Mouse (Mus musculus) intestine, postnatal 0 days (tissue): ENCODE measurements at regions not wholly inside any gene's neighbourhood (a gene's known extent, or its start where the extent isn't known, plus 50 kb on each side); places are given as distances from the start of the nearest gene placed in this dataset.
"Not testable (repeated sequence)": the region's sequence is repeated elsewhere in the genome, so short reads cannot be mapped to it uniquely, and the experiment has no call there.

ENCODE experiments used
- ATAC-seq: fragments of 200-750 bp; cut with Nextera tagmentation; 2 replicates; pipeline ENCODE4 v1.8.0; 2017; ENCODE audit warnings: mild to moderate bottlenecking, moderate TSS enrichment, moderate library complexity
- H3K27ac ChIP-seq: fragments of 300-500 bp; sonication (generic); 2 replicates; pipeline ENCODE4 v1.5.1; 2014; ENCODE audit warnings: mild to moderate bottlenecking, low read depth, low read length, moderate library complexity
- H3K27me3 ChIP-seq: fragments of 300-500 bp; sonication (generic); replicated peaks from 2 replicates; pipeline ENCODE4 v1.6.1; 2014; ENCODE audit warnings: low read length, mixed read lengths; ENCODE audit not compliant: control insufficient read depth, insufficient read depth
- H3K36me3 ChIP-seq: fragments of 300-500 bp; sonication (generic); 2 replicates; pipeline ENCODE4 v1.6.1; 2014; ENCODE audit warnings: mild to moderate bottlenecking, moderate library complexity; ENCODE audit not compliant: control insufficient read depth, insufficient read depth
- H3K4me1 ChIP-seq: fragments of 300-500 bp; sonication (generic); replicated peaks from 2 replicates; pipeline ENCODE4 v1.6.1; 2014; ENCODE audit warnings: antibody characterized with exemption, low read length, mixed read lengths; ENCODE audit not compliant: control insufficient read depth, insufficient read depth
- H3K4me2 ChIP-seq: fragments of 300-500 bp; sonication (generic); replicated peaks from 2 replicates; pipeline ENCODE4 v1.6.1; 2014; ENCODE audit warnings: low read depth, mild to moderate bottlenecking, moderate library complexity
- H3K4me3 ChIP-seq: fragments of 300-500 bp; sonication (generic); 2 replicates; pipeline ENCODE4 v1.5.1; 2014; ENCODE audit warnings: low read depth, low read length
- H3K9ac ChIP-seq: fragments of 300-500 bp; sonication (generic); 2 replicates; pipeline ENCODE4 v1.6.1; 2014; ENCODE audit warnings: mild to moderate bottlenecking, low read depth, low read length
- H3K9me3 ChIP-seq: fragments of 300-500 bp; sonication (generic); 2 replicates; pipeline ENCODE4 v1.6.1; 2016; ENCODE audit warnings: mixed run types; ENCODE audit not compliant: control insufficient read depth
- CTCF ChIP-seq: sonication (generic); IDR thresholded peaks from 2 replicates; pipeline ENCODE4 v1.5.1; 2016; ENCODE audit warnings: low read depth, mild to moderate bottlenecking, control low read depth, antibody characterized with exemption, moderate library complexity
- WGBS: fragments of 180-500 bp; shearing (Covaris S2); extraction: QIAGEN DNeasy Blood & Tissue Kit; methylation state at CpG from one replicate; pipeline ENCODE4 v1.1.7; 2014; 5-methylcytosine and 5-hydroxymethylcytosine counted together

- H3K9ac ChIP-seq = no peak overlapping the region
- H3K27ac ChIP-seq = no peak overlapping the region
- no peaks in the 10 kb centered on the region for H3K9me3 ChIP-seq
- H3K27me3 ChIP-seq = no peaks in the 10 kb centered on the region
- H3K36me3 ChIP-seq = no peaks in the 10 kb centered on the region
- H3K4me3 ChIP-seq = no peak overlapping the region
- no peak for ATAC-seq
- no peak for TF ChIP-seq CTCF
- no peak overlapping the region for H3K4me2 ChIP-seq
- no peaks in the 10 kb centered on the region for H3K4me1 ChIP-seq
- 61% methylated on average over 2 of the region's 2 CpGs for WGBS
These were observed 3490.3 kb downstream of the 9330182O14Rik start for GRCm38 (mm10) chr15:43624431-43624965.

GRCm38 (mm10) chr15:43625021-43625510 lies 3490.9 kb downstream of the 9330182O14Rik start:
- WGBS = 75% methylated on average over 4 of the region's 4 CpGs
- H3K4me1 ChIP-seq = no peaks in the 10 kb centered on the region
- no peaks in the 10 kb centered on the region for H3K9me3 ChIP-seq
- TF ChIP-seq CTCF = no peak
- H3K36me3 ChIP-seq = no peaks in the 10 kb centered on the region
- no peak overlapping the region for H3K27ac ChIP-seq
- no peak for ATAC-seq
- H3K27me3 ChIP-seq = no peaks in the 10 kb centered on the region
- H3K4me2 ChIP-seq = no peak overlapping the region
- H3K4me3 ChIP-seq = no peak overlapping the region
- no peak overlapping the region for H3K9ac ChIP-seq

- Histone ChIP-seq H3K27me3 (no peaks in the 10 kb centered on the region), H3K27ac (no peak overlapping the region), H3K4me3 (no peak overlapping the region), H3K9ac (no peak overlapping the region), H3K36me3 (no peaks in the 10 kb centered on the region), H3K4me1 (no peaks in the 10 kb centered on the region), H3K4me2 (no peak overlapping the region), H3K9me3 (no peaks in the 10 kb centered on the region)
- 83% methylated on average over 2 of the region's 2 CpGs for WGBS
- TF ChIP-seq CTCF = no peak
- no peak for ATAC-seq
These were observed 3516.8 kb downstream of the 9330182O14Rik start for GRCm38 (mm10) chr15:43650818-43651500.

GRCm38 (mm10) chr15:43663648-43664047 lies 3529.5 kb downstream of the 9330182O14Rik start:
- 50% methylated on average over 1 of the region's 1 CpGs for WGBS
- no peak for ATAC-seq
- no peak for TF ChIP-seq CTCF
- H3K27ac ChIP-seq = no peak overlapping the region
- no peaks in the 10 kb centered on the region for H3K36me3 ChIP-seq
- no peaks in the 10 kb centered on the region for H3K27me3 ChIP-seq
- no peak overlapping the region for H3K4me2 ChIP-seq
- H3K9ac ChIP-seq = no peak overlapping the region
- no peak overlapping the region for H3K4me3 ChIP-seq
- H3K9me3 ChIP-seq = no peaks in the 10 kb centered on the region
- no peaks in the 10 kb centered on the region for H3K4me1 ChIP-seq

GRCm38 (mm10) chr15:43678844-43679243 lies 3544.7 kb downstream of the 9330182O14Rik start:
- 37% methylated on average over 1 of the region's 1 CpGs for WGBS

GRCm38 (mm10) chr15:43682176-43682575 lies 3548.0 kb downstream of the 9330182O14Rik start:
- no peak overlapping the region for H3K4me2 ChIP-seq
- WGBS = 96% methylated on average over 2 of the region's 2 CpGs
- TF ChIP-seq CTCF = no peak
- no peak overlapping the region for H3K4me3 ChIP-seq
- no peaks in the 10 kb centered on the region for H3K4me1 ChIP-seq
- no peak overlapping the region for H3K27ac ChIP-seq
- no peaks in the 10 kb centered on the region for H3K9me3 ChIP-seq
- ATAC-seq = no peak
- H3K36me3 ChIP-seq = no peaks in the 10 kb centered on the region
- H3K27me3 ChIP-seq = no peaks in the 10 kb centered on the region
- H3K9ac ChIP-seq = no peak overlapping the region

More at GRCm38 (mm10) chr15:43678844-43679243, 3544.7 kb downstream of the 9330182O14Rik start:
- no peaks in the 10 kb centered on the region for H3K9me3 ChIP-seq
- no peak overlapping the region for H3K4me3 ChIP-seq
- no peak overlapping the region for H3K4me2 ChIP-seq
- H3K36me3 ChIP-seq = no peaks in the 10 kb centered on the region
- ATAC-seq = no peak
- H3K27ac ChIP-seq = no peak overlapping the region
- H3K27me3 ChIP-seq = no peaks in the 10 kb centered on the region
- no peaks in the 10 kb centered on the region for H3K4me1 ChIP-seq
- no peak for TF ChIP-seq CTCF
- H3K9ac ChIP-seq = no peak overlapping the region

GRCm38 (mm10) chr15:43691998-43692397 lies 3557.8 kb downstream of the 9330182O14Rik start:
- not testable (repeated sequence) for ATAC-seq, H3K4me3 ChIP-seq, H3K27ac ChIP-seq, H3K9me3 ChIP-seq, H3K9ac ChIP-seq, H3K4me1 ChIP-seq, H3K4me2 ChIP-seq, H3K27me3 ChIP-seq, H3K36me3 ChIP-seq
